Mouse (Mus musculus): ENCODE measurements at regions not wholly inside any gene's neighbourhood (a gene's known extent, or its start where the extent isn't known, plus 50 kb on each side); places are given as distances from the start of the nearest gene placed in this dataset.

- peaks cover 5% of the 10 kb centered on the region; the same call in 1 of the 2 replicates for H3K4me1 ChIP-seq (ENCODE audit: control insufficient read depth, insufficient read depth, insufficient read length, low read length)
- TF ChIP-seq POLR2A (IDR thresholded peaks at IDR 0.05; ENCODE audit: low read depth, low read length) (no peak), CTCF (IDR thresholded peaks at IDR 0.05; ENCODE audit: extremely low read depth, insufficient read length, insufficient replicate concordance, low read depth, low read length) (no peak)
- H3K36me3 ChIP-seq (ENCODE audit: control insufficient read depth, insufficient read depth, low read length), result no peaks in the 10 kb centered on the region
- no peak overlapping the region for H3K27ac ChIP-seq (ENCODE audit: insufficient read depth, low read depth, low read length)
- no peaks in the 10 kb centered on the region for H3K27me3 ChIP-seq (ENCODE audit: control insufficient read depth, insufficient read depth, low read length)
- 75% methylated on average over 4 of the region's 4 CpGs for WGBS
- H3K4me3 ChIP-seq (ENCODE audit: low read depth, low read length), result no peak overlapping the region
Measured at GRCm38 (mm10) chr2:72852509-72852908, 127.7 kb downstream of the Sp3 start.

- Histone ChIP-seq H3K27ac (ENCODE audit: insufficient read depth, low read depth, low read length) (no peak overlapping the region), H3K27me3 (ENCODE audit: control insufficient read depth, insufficient read depth, low read length) (no peaks in the 10 kb centered on the region), H3K36me3 (ENCODE audit: control insufficient read depth, insufficient read depth, low read length) (no peaks in the 10 kb centered on the region), H3K4me3 (ENCODE audit: low read depth, low read length) (no peak overlapping the region), H3K4me1 (ENCODE audit: control insufficient read depth, insufficient read depth, insufficient read length, low read length) (no peaks in the 10 kb centered on the region; the same call in 1 of the 2 replicates)
- WGBS, result 74% methylated on average over 11 of the region's 11 CpGs
- TF ChIP-seq CTCF (IDR thresholded peaks at IDR 0.05; ENCODE audit: extremely low read depth, insufficient read length, insufficient replicate concordance, low read depth, low read length), result no peak
- TF ChIP-seq POLR2A (IDR thresholded peaks at IDR 0.05; ENCODE audit: low read depth, low read length), result no peak
Measured at GRCm38 (mm10) chr2:72855276-72855970, 124.8 kb downstream of the Sp3 start.

GRCm38 (mm10) chr2:72855971-72856755, 124.1 kb downstream of the Sp3 start:
- TF ChIP-seq CTCF (IDR thresholded peaks at IDR 0.05; ENCODE audit: extremely low read depth, insufficient read length, insufficient replicate concordance, low read depth, low read length), result no peak
- TF ChIP-seq POLR2A (IDR thresholded peaks at IDR 0.05; ENCODE audit: low read depth, low read length), result no peak
- no peak overlapping the region for H3K4me3 ChIP-seq (ENCODE audit: low read depth, low read length)
- H3K36me3 ChIP-seq (ENCODE audit: control insufficient read depth, insufficient read depth, low read length), result no peaks in the 10 kb centered on the region
- no peak overlapping the region for H3K27ac ChIP-seq (ENCODE audit: insufficient read depth, low read depth, low read length)
- no peaks in the 10 kb centered on the region; the same call in 1 of the 2 replicates for H3K4me1 ChIP-seq (ENCODE audit: control insufficient read depth, insufficient read depth, insufficient read length, low read length)
- 92% methylated on average over 13 of the region's 13 CpGs for WGBS
- H3K27me3 ChIP-seq (ENCODE audit: control insufficient read depth, insufficient read depth, low read length), result no peaks in the 10 kb centered on the region

- WGBS, result 91% methylated on average over 5 of the region's 5 CpGs
- no peak for TF ChIP-seq POLR2A (IDR thresholded peaks at IDR 0.05; ENCODE audit: low read depth, low read length)
- TF ChIP-seq CTCF (IDR thresholded peaks at IDR 0.05; ENCODE audit: extremely low read depth, insufficient read length, insufficient replicate concordance, low read depth, low read length), result no peak
Measured at GRCm38 (mm10) chr2:72857377-72857776, 122.9 kb downstream of the Sp3 start.

GRCm38 (mm10) chr2:72865462-72866365, 114.5 kb downstream of the Sp3 start:
- no peaks in the 10 kb centered on the region for H3K36me3 ChIP-seq (ENCODE audit: control insufficient read depth, insufficient read depth, low read length)
- H3K27me3 ChIP-seq (ENCODE audit: control insufficient read depth, insufficient read depth, low read length), result no peaks in the 10 kb centered on the region
- H3K27ac ChIP-seq (ENCODE audit: insufficient read depth, low read depth, low read length), result peak overlapping the region; percentile 96
- no peak overlapping the region for H3K4me3 ChIP-seq (ENCODE audit: low read depth, low read length)
- peaks cover 9% of the 10 kb centered on the region for H3K4me1 ChIP-seq (ENCODE audit: control insufficient read depth, insufficient read depth, insufficient read length, low read length)
- 22% methylated on average over 19 of the region's 19 CpGs for WGBS
- TF ChIP-seq POLR2A (IDR thresholded peaks at IDR 0.05; ENCODE audit: low read depth, low read length) (no peak), CTCF (IDR thresholded peaks at IDR 0.05; ENCODE audit: extremely low read depth, insufficient read length, insufficient replicate concordance, low read depth, low read length) (no peak)

More at GRCm38 (mm10) chr2:72857377-72857776, 122.9 kb downstream of the Sp3 start:
- no peaks in the 10 kb centered on the region; the same call in 1 of the 2 replicates for H3K4me1 ChIP-seq (ENCODE audit: control insufficient read depth, insufficient read depth, insufficient read length, low read length)
- no peak overlapping the region for H3K4me3 ChIP-seq (ENCODE audit: low read depth, low read length)
- H3K27ac ChIP-seq (ENCODE audit: insufficient read depth, low read depth, low read length), result no peak overlapping the region
- H3K36me3 ChIP-seq (ENCODE audit: control insufficient read depth, insufficient read depth, low read length), result no peaks in the 10 kb centered on the region
- H3K27me3 ChIP-seq (ENCODE audit: control insufficient read depth, insufficient read depth, low read length), result no peaks in the 10 kb centered on the region

- H3K36me3 ChIP-seq (ENCODE audit: control insufficient read depth, insufficient read depth, low read length), result no peaks in the 10 kb centered on the region
- H3K4me1 ChIP-seq (ENCODE audit: control insufficient read depth, insufficient read depth, insufficient read length, low read length), result peaks cover 9% of the 10 kb centered on the region
- H3K27me3 ChIP-seq (ENCODE audit: control insufficient read depth, insufficient read depth, low read length), result no peaks in the 10 kb centered on the region
- no peak overlapping the region for H3K4me3 ChIP-seq (ENCODE audit: low read depth, low read length)
- 30% methylated on average over 2 of the region's 2 CpGs for WGBS
- no peak overlapping the region for H3K27ac ChIP-seq (ENCODE audit: insufficient read depth, low read depth, low read length)
- TF ChIP-seq CTCF (IDR thresholded peaks at IDR 0.05; ENCODE audit: extremely low read depth, insufficient read length, insufficient replicate concordance, low read depth, low read length) (peak; percentile 40; the same call in 1 of the 2 replicates), POLR2A (IDR thresholded peaks at IDR 0.05; ENCODE audit: low read depth, low read length) (no peak)
Measured at GRCm38 (mm10) chr2:72866366-72866688, 113.9 kb downstream of the Sp3 start.

Data from small intestine, adult 2 months (tissue).